Mouse (Mus musculus) layer of hippocampus, adult 11-12 months (tissue): ENCODE measurements at regions not wholly inside any gene's neighbourhood (a gene's known extent, or its start where the extent isn't known, plus 50 kb on each side); places are given as distances from the start of the nearest gene placed in this dataset.

Source experiments
- DNase-seq: peaks from one replicate; pipeline ENCODE4 v3.0.0; 2022; ENCODE audit warnings: low spot score

DNA sequence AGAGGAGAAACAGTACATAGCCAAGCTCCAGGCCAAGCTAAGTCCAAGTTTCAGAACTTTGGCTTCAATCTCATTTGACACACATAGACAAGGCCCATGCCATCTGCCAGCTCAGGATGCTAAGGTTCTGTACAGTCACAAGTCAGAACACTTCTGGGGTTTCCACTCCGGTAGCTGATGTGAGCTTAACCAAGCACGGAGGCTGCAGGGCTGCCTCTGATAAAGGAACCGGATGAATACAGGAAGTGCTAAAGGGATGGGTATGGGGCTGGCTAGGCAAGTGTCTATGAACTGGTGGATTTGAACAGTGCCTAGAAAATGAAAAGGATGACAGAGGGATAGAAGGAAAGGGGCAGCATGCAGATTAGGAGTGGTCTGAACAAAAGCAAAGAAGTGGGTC, 75.4 kb upstream of the Vldlr start:
- DNase-seq: no peak

DNA sequence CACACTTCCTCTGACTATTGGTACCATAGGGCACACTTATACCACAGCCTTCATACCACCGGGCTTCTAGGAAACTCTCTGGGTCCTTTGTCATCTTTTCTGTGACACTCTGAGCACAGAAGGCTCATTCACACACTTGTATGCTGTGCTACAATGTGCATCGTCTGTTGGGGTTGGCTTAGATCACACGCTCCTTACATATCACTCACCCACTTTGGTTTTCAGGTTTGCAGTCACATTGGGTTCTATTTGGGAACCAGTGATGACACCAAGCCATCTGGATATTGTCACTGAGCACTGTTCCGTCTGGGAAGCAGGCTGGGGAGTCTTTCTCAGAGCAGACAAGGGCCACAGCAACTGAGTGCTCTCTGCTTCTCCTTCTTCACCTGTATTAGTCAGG, 74.1 kb upstream of the Vldlr start:
- DNase-seq: no peak

DNA sequence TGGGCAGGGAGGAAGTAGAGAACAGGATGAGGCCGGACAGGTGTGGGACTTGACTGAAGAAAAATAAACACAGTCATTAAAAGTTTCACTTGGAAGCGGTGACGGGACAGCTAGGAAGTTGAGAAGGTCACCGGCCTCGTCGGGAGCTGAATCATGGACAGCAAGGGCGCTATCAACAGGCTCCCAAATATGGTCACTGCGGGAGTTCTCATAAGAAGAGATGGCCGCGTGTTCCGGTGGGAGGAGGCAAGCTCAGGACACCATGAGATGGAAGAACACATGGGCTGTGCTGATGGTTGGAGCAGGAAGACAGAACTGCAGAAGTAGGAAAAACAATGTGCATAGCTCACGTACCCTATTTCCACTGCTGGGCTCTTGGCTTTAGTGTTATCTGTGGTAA, 68.9 kb upstream of the Vldlr start:
- DNase-seq: no peak

DNA sequence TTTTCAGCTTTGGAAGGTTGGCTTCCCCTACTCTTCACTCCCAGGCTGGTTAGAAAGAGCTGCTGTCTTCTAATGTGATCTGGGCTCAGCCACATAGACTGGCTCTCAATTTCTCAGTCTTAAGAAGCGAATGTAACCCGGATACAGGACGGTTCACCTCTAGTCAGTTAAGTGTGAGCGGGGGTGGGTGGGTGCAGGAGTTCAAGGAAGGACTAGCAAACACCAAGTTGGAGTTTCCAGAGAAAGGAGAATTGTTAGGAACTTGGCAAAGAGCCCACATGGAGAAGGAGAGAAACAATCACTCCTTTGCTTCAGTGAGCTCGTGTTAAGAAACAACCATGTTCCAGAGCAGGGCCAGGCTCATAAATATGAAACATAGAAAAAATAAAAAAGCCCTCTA, 68.0 kb upstream of the Vldlr start:
- DNase-seq: no peak

DNA sequence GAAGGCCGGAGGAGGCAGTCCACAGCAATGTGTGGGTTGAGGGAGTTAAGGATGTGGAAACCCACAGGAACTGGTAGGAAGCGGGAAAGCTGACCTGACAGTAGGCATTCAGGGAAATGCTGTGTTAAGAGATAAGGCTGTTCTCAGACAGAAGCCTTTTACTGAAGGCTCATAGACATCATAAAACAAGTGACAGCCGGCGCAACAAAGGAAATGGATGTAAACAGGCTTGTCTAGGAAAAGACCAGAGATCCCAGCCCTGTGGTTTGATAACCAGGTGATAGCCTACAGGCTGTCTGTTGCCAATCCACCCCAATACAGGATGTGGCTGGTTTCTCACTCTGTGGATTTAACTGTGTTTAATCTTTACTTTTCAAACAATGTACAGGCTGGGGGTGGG, 66.7 kb upstream of the Vldlr start:
- no peak for DNase-seq

DNA sequence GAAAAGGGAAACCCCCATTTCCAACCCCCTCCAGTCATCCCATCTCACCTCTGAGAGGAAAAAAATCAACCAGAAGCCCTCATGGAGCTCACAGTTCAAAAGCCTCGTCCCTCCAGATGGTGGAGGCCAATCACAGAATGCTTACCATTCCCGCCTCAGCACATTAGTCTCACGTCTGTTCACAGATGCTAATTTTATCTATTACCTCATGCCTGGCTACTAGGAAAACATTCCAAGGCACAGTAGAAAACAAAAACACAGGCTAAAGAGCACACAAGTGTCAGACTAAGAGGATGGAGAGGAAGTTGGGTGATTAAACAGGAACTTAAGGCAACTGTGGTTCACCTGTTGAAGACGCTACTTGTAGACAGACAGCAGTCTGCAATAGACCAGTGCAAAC, 54.4 kb upstream of the Vldlr start:
- no peak for DNase-seq
